Mouse (Mus musculus): ENCODE data around the gene Cbln3. TPM values are rescaled to one million over a fixed set of nuclear protein-coding genes. Genes with fewer than 3 reads are reported as not detected.

Gene Cbln3
- polyA plus RNA-seq, 1 experiment from 2014 or later, result 0.56 TPM

DNA sequence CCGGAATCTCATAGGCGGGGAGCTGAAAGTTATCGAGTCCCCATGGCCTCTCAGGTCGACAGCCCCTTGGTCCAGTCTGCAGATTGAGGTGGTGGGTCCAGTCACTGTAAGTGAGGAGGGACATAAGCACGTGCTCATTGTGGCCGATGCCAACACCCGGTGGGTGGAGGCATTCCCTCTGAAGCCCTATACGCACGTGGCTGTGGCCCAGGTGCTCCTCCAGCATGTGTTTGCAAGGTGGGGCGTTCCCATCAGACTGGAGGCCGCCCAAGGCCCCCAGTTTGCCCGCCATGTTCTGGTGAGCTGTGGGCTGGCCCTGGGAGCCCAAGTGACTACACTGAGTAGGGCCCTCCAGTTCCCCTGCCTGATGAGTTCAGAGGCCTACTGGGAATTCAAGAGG is 12.2 kb downstream of the Cbln3 start:
- peaks cover 13% of the 10 kb centered on the region; the same call in 1 of the 2 replicates for H3K36me3 ChIP-seq (ENCODE audit: control insufficient read depth, insufficient read depth, low read length)

DNA sequence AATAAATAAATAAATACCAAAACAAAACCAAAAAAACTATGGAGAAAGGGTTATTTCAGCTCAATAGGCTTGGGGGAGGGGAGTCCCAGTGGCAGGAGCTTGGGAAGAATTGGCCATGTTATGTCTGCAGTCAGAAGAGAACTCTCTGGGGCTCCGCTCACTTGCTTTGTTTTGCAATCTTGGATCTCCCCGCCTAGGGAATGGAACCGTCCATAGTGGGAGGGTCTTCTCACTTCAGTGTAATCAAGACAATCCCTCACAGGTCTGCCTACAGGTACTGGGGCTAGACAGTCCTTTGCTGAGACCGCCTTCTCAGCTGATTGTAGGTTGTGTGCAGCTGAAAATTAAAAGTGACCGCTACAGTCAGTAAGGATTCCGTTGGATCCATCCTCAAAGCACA is 14.7 kb downstream of the Cbln3 start:
- H3K4me2 ChIP-seq (replicated peaks; ENCODE audit: low read depth), result no peak overlapping the region
- no peaks in the 10 kb centered on the region for H3K27me3 ChIP-seq (ENCODE audit: control insufficient read depth, insufficient read depth, low read length)
- ATAC-seq (ENCODE audit: low FRiP score, low TSS enrichment) (no peak), DNase-seq (ENCODE audit: low spot score) (no peak)
- peaks cover 16% of the 10 kb centered on the region; the same call in 1 of the 2 replicates for H3K36me3 ChIP-seq (ENCODE audit: control insufficient read depth, insufficient read depth, low read length)
- TF ChIP-seq CTCF (IDR thresholded peaks at IDR 0.05; ENCODE audit: low read depth), result no peak
- TF ChIP-seq EP300 (optimal IDR thresholded peaks at IDR 0.05), result no peak
- no peak overlapping the region for H3K9ac ChIP-seq (ENCODE audit: low read length)
- H3K9me3 ChIP-seq (ENCODE audit: control insufficient read depth, low read length), result no peaks in the 10 kb centered on the region
- H3K27ac ChIP-seq (replicated peaks), result no peak overlapping the region
- no peak overlapping the region for H3K4me3 ChIP-seq (ENCODE audit: low read depth, low read length)
- no peaks in the 10 kb centered on the region for H3K4me1 ChIP-seq (replicated peaks; ENCODE audit: control insufficient read depth, insufficient read depth)
- WGBS, result 91% methylated on average over 6 of the region's 6 CpGs

More for the DNA sequence above, 12.2 kb downstream of the Cbln3 start:
- Histone ChIP-seq H3K4me1 (replicated peaks; ENCODE audit: control insufficient read depth, insufficient read depth) (no peaks in the 10 kb centered on the region), H3K27me3 (ENCODE audit: control insufficient read depth, insufficient read depth, low read length) (no peaks in the 10 kb centered on the region), H3K9ac (ENCODE audit: low read length) (no peak overlapping the region), H3K9me3 (ENCODE audit: control insufficient read depth, low read length) (no peaks in the 10 kb centered on the region), H3K4me2 (replicated peaks; ENCODE audit: low read depth) (no peak overlapping the region), H3K4me3 (ENCODE audit: low read depth, low read length) (no peak overlapping the region), H3K27ac (replicated peaks) (no peak overlapping the region)
- WGBS, result 87% methylated on average over 11 of the region's 12 CpGs
- TF ChIP-seq CTCF (IDR thresholded peaks at IDR 0.05; ENCODE audit: low read depth), result no peak
- TF ChIP-seq EP300 (optimal IDR thresholded peaks at IDR 0.05), result no peak
- DNase-seq (ENCODE audit: low spot score) (no peak), ATAC-seq (ENCODE audit: low FRiP score, low TSS enrichment) (peak; percentile 12; the same call in 1 of the 2 replicates)

GRCm38 (mm10) chr14:55868230-55869026 is 15.8 kb downstream of the Cbln3 start:
- Histone ChIP-seq H3K27me3 (ENCODE audit: control insufficient read depth, insufficient read depth, low read length) (no peaks in the 10 kb centered on the region), H3K4me3 (ENCODE audit: low read depth, low read length) (no peak overlapping the region), H3K9ac (ENCODE audit: low read length) (no peak overlapping the region), H3K27ac (replicated peaks) (no peak overlapping the region), H3K9me3 (ENCODE audit: control insufficient read depth, low read length) (no peaks in the 10 kb centered on the region), H3K4me1 (replicated peaks; ENCODE audit: control insufficient read depth, insufficient read depth) (no peaks in the 10 kb centered on the region), H3K36me3 (ENCODE audit: control insufficient read depth, insufficient read depth, low read length) (peaks cover 16% of the 10 kb centered on the region; the same call in 1 of the 2 replicates), H3K4me2 (replicated peaks; ENCODE audit: low read depth) (no peak overlapping the region)
- TF ChIP-seq CTCF (IDR thresholded peaks at IDR 0.05; ENCODE audit: low read depth) (no peak), EP300 (optimal IDR thresholded peaks at IDR 0.05) (no peak)
- DNase-seq (ENCODE audit: low spot score) (no peak), ATAC-seq (ENCODE audit: low FRiP score, low TSS enrichment) (no peak)
- WGBS, result 81% methylated on average over 14 of the region's 14 CpGs

- peak; percentile 90 for TF ChIP-seq CTCF (IDR thresholded peaks at IDR 0.05; ENCODE audit: low read depth)
- TF ChIP-seq EP300 (optimal IDR thresholded peaks at IDR 0.05), result no peak
- H3K4me2 ChIP-seq (replicated peaks; ENCODE audit: low read depth), result no peak overlapping the region
- no peak for ATAC-seq (ENCODE audit: low FRiP score, low TSS enrichment)
- H3K9ac ChIP-seq (ENCODE audit: low read length), result no peak overlapping the region
- H3K27me3 ChIP-seq (ENCODE audit: control insufficient read depth, insufficient read depth, low read length), result no peaks in the 10 kb centered on the region
- H3K27ac ChIP-seq (replicated peaks), result no peak overlapping the region
- H3K4me3 ChIP-seq (ENCODE audit: low read depth, low read length), result no peak overlapping the region
- no peaks in the 10 kb centered on the region for H3K9me3 ChIP-seq (ENCODE audit: control insufficient read depth, low read length)
- no peaks in the 10 kb centered on the region; the same call in 1 of the 2 replicates for H3K4me1 ChIP-seq (replicated peaks; ENCODE audit: control insufficient read depth, insufficient read depth)
- 25% methylated on average over 4 of the region's 4 CpGs for WGBS
- H3K36me3 ChIP-seq (ENCODE audit: control insufficient read depth, insufficient read depth, low read length), result peaks cover 16% of the 10 kb centered on the region; the same call in 1 of the 2 replicates
- DNase-seq (ENCODE audit: low spot score), result peak; percentile 68
These were observed 17.2 kb downstream of the Cbln3 start for GRCm38 (mm10) chr14:55866962-55867361.

DNA sequence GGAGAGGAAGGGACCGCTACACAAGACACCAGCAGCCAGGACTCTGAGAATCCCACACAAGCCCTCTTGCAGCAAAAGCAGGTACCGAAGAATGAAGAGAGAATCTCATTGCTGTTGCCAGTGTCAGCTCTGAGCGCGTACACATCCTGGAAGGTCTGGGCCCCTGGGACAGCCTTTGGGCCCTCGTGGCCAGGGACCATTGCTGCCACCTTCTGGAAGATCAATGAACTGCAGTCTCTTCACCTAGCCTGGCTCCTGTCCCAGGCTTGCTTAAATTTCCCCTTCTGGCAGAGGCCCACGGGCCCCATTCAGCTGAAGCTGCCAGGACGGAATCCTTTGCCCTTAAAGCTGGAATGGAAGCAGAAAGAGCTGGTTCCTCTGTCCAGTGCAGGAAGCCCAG is 20.4 kb downstream of the Cbln3 start:
- ATAC-seq (ENCODE audit: low FRiP score, low TSS enrichment) (peak; percentile 76), DNase-seq (ENCODE audit: low spot score) (peak; percentile 80)
- Histone ChIP-seq H3K27ac (replicated peaks) (no peak overlapping the region), H3K27me3 (ENCODE audit: control insufficient read depth, insufficient read depth, low read length) (no peaks in the 10 kb centered on the region), H3K36me3 (ENCODE audit: control insufficient read depth, insufficient read depth, low read length) (peaks cover 3% of the 10 kb centered on the region; the same call in 1 of the 2 replicates), H3K9me3 (ENCODE audit: control insufficient read depth, low read length) (no peaks in the 10 kb centered on the region), H3K4me1 (replicated peaks; ENCODE audit: control insufficient read depth, insufficient read depth) (no peaks in the 10 kb centered on the region; the same call in 1 of the 2 replicates), H3K9ac (ENCODE audit: low read length) (no peak overlapping the region), H3K4me2 (replicated peaks; ENCODE audit: low read depth) (no peak overlapping the region), H3K4me3 (ENCODE audit: low read depth, low read length) (no peak overlapping the region)
- peak; percentile 98 for TF ChIP-seq CTCF (IDR thresholded peaks at IDR 0.05; ENCODE audit: low read depth)
- no peak for TF ChIP-seq EP300 (optimal IDR thresholded peaks at IDR 0.05)
- 26% methylated on average over 7 of the region's 7 CpGs for WGBS

- Histone ChIP-seq H3K4me3 (ENCODE audit: low read depth, low read length) (no peak overlapping the region), H3K36me3 (ENCODE audit: control insufficient read depth, insufficient read depth, low read length) (0 out of 2 replicates have a peak, but pooled peaks cover 3% of the 10 kb centered on the region), H3K9me3 (ENCODE audit: control insufficient read depth, low read length) (no peaks in the 10 kb centered on the region), H3K27ac (replicated peaks) (no peak overlapping the region), H3K27me3 (ENCODE audit: control insufficient read depth, insufficient read depth, low read length) (no peaks in the 10 kb centered on the region), H3K4me2 (replicated peaks; ENCODE audit: low read depth) (no peak overlapping the region), H3K9ac (ENCODE audit: low read length) (no peak overlapping the region), H3K4me1 (replicated peaks; ENCODE audit: control insufficient read depth, insufficient read depth) (no peaks in the 10 kb centered on the region; the same call in 1 of the 2 replicates)
- DNase-seq (ENCODE audit: low spot score) (no peak), ATAC-seq (ENCODE audit: low FRiP score, low TSS enrichment) (no peak)
- WGBS, result 89% methylated on average over 10 of the region's 10 CpGs
- TF ChIP-seq CTCF (IDR thresholded peaks at IDR 0.05; ENCODE audit: low read depth), result no peak
- TF ChIP-seq EP300 (optimal IDR thresholded peaks at IDR 0.05), result no peak
These were observed 21.2 kb downstream of the Cbln3 start for GRCm38 (mm10) chr14:55862970-55863369.

All from stomach, postnatal 0 days (tissue).